Mouse (Mus musculus) heart, postnatal 14 days (tissue): ENCODE measurements around the gene Lhfpl5. TPM values are rescaled to one million over a fixed set of nuclear protein-coding genes. Genes with fewer than 3 reads are reported as not detected.
"Not testable (repeated sequence)": the region's sequence is repeated elsewhere in the genome, so short reads cannot be mapped to it uniquely, and the experiment has no call there.

Experiments
- DNase-seq, 2 experiments: peaks; one replicate each; pipeline ENCODE4 v3.0.0; 2021 to 2022
- intact Hi-C: fragments of 180-260 bp; cut with DNase I; formaldehyde crosslinking; loops from one replicate; pipeline ENCODE4 v1.15.1; 2025
- long read RNA-seq, 2 experiments: library from polyadenylated mRNA; stranded (forward); transcript quantifications; one replicate each; pipeline ENCODE4 v2.0.0; 2021
- total RNA-seq, 2 experiments: library from RNA; stranded (reverse); gene quantifications; 2 replicates each; pipeline ENCODE4 v1.2.3; 2021

The Lhfpl5 gene
- total RNA-seq = not detected
- long read RNA-seq, experiment 1 = 0 reads
- long read RNA-seq, experiment 2 = 0 reads

DNA sequence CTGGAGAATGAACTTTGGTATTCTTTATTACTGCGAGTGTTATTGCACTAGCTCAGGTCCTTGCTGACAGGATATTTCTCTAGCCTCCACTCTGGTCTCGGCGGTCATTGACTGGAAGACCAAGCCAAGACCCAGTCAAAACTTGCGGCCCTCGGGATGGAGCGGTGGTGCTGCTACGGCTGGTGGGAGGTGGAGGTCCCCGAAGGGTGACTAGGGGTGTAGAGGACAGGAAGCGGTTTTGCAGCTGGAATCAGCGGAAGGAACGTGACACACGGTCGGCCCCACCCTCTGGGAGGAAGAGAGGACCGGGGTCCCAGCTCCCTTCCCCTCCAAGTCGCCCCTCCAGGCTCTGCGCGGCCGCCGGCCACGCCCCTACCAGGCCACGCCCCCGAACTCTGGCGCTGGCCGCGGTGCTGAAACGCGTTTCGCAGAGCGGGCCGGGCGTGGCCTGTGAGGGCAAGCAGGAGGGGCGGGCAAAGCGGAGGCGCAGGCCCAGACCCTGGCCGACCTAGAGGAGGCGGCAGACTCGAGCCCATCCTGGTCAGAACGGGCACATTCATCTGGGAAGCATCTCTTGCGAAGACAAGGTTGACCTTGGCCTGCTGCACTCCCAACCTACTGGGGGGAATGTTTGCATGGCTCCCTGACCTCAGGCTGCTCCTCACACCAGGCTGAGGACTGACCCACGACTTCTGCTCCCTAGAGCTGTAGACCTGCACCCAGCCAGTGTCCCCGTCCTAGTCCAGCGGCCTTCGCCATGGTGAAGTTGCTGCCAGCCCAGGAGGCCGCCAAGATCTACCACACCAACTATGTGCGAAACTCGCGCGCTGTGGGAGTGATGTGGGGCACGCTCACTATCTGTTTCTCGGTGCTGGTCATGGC lies at the start of gene Lhfpl5:
TSS of gene Lhfpl5 (plus strand) at position 398 of the 882 bp plus-strand sequence.
- DNase-seq = peak; percentile 49 to 73

DNA sequence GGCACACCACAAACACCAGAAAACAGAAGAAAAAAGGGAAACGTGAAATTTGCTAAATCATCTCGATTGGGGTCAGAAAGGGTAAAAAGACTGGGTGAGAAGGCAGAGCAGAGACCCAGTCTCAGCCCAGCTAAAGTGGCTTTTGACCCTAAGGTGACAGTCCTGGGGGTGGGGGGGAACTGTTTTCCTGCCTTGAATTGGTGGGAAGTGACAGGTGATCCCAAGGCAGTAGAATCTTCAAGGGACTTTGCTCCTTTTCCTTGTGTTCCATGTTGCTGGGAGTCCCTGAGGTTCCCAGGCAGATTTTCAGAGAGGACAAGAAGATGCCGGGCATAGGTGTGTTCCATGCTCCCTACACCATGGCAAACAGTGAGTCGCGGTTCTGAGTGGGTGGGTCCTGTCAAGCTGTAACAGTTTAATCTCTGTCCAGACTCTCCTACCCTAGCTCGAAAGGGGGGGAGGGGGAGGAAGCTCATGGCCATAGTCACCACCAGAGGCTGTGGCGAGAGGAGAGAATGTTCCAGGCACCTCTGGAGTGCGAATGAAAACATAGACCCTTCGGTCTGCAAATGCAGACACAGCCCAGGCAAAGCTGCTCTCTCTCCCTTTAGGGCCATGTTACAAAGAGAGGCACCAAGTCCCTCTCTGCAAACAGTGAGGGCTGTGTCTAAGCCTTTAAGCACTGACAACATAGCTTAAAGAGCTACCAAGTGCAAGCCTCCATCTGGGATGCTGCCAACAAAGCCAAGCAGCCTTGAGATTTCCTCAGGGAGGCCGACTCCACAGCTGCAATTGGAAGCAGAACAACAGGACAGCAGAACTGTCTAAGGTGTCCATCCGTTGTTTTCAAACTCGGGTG lies 48.0 kb upstream of the Lhfpl5 start:
- no peak for DNase-seq
- intact Hi-C loops = loop anchor here (1.0 to 2.0 kb wide), 3 partner anchors 73 to 141 kb away; no protein-coding TSS in a partner anchor

More for the DNA sequence above, at the start of gene Lhfpl5:
- intact Hi-C loops = no loop called here

DNA sequence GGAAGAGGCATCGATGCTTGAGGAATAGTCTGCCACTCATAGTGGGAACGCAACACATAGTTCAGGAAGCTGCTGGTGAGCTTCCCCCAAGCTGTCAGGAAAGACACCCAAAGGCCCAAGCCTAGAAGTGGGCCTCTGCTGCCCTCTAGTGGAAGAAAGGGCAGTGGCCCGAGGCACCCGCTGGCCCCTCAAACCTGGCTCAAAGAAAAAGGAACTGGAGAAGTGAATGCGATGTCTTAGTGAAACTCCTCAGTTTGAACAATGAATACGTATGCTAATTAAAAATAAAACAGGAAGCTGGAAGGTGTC lies 47.4 kb upstream of the Lhfpl5 start:
- peak; percentile 88 to 94 for DNase-seq
- intact Hi-C loops = loop anchor here (1.0 to 2.0 kb wide), 2 partner anchors 73 to 121 kb away; no protein-coding TSS in a partner anchor

DNA sequence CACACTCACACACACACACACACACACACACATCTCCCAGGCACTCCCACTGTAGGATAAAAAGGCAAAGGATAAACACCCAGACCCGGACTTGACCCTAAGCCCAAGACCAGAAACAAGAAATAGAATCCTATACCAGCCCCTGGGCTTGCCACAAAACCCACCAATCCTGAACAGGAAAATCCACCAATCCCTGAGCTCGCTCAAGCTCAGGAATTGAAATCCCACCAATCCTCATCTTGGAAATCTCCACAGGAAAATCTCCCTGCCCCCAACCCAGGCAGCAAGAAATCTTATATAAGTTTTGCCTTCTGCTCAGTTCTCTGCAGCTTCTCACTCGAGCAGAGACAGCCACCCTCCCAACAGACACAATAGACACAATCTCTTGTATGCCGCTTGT lies 46.3 kb upstream of the Lhfpl5 start:
- no peak for DNase-seq
- intact Hi-C loops = loop anchor here (2.0 kb wide), 1 partner anchor 74 kb away; no protein-coding TSS in a partner anchor

DNA sequence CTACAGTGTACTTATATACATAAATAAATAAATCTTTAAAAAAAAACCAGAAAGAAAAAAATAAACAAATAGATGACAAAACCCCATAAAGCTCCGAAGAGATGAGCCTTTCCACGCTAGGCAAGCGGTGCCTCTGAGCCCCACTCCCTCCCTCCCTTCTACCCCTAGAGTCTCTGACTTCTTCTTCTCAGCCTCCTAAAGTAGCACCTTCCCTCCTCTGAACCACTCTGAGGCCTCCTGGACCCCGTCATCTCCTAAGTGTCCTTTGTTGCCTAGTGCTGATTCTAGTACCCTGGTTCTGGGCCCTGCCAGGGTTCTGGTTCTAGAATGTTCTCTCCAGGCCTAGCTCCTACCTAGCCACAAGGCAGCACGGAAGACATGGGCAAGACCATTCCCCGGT lies 44.9 kb upstream of the Lhfpl5 start, which contains the start of gene Armc12:
TSS of gene Armc12 (plus strand) at position 301 of the 400 bp plus-strand sequence.
- intact Hi-C loops = loop anchor here (5.0 kb wide), 1 partner anchor 323 kb away; the partner anchor contains the start of gene Def6
- no peak for DNase-seq

DNA sequence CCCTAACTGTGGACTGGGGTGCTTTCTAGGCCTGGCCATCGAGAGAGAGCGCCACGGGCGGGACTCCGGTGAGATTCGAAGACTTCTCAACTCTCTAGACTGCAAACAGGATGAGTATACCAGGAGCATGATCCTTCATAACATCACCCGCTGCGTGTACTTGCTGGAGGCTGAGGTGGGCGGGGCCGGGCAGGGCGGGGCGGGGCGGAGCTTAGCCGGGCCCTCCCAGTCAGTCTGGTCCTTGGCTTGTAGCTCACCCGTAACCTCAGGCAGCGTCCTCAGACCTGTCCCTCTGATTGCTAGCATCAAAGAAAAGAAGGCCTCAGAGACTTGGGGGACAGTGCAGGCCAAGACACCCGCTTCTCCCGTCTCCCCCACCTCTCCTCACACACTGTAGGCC lies 43.5 kb upstream of the Lhfpl5 start:
- no peak for DNase-seq

DNA sequence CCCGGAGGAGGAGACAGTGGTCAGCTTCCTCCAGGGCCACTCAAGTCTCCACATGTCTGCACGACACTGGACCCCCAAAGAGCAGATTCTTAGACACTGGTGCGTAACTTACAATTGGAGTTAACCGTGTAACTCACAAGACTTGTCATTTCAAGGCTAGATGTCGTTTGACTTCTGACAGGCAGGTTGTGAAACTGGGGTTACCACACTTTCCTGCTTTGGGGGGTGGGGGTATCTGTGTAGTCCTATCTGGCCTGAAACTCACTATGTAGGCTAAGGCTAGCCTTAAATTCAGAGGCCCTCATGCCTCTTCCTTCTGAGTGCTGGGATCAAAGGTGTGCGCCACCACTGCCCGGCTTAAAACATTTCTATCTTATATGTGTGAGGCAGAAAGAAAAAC lies 42.9 kb upstream of the Lhfpl5 start:
- intact Hi-C loops = loop anchor here (5.0 kb wide), 1 partner anchor 325 kb away; the partner anchor contains the start of gene Def6
- no peak for DNase-seq

More for the DNA sequence above, 43.5 kb upstream of the Lhfpl5 start:
- intact Hi-C loops = loop anchor here (5.0 kb wide), 1 partner anchor 325 kb away; the partner anchor contains the start of gene Def6

DNA sequence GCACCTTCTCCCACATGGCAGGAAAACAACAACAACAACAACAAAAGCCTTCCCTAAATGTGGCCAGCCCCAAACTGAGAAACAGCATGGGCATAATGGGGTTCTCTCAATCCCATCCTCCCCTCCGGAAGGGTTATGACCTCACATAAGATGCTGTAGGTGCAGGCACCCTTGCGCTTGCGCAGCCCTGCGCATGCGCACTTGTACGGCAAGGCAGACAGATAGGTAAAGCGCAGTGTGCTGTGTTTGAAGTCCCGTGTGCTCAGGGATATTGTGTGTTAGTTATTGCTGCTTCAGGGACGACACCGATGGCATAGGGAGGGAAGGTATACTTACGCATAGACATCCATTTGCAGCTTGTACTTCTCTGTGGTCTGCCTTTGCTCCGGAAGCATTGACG lies 42.1 kb upstream of the Lhfpl5 start:
- intact Hi-C loops = loop anchor here (5.0 kb wide), 1 partner anchor 326 kb away; the partner anchor contains the start of gene Def6
- no peak for DNase-seq

DNA sequence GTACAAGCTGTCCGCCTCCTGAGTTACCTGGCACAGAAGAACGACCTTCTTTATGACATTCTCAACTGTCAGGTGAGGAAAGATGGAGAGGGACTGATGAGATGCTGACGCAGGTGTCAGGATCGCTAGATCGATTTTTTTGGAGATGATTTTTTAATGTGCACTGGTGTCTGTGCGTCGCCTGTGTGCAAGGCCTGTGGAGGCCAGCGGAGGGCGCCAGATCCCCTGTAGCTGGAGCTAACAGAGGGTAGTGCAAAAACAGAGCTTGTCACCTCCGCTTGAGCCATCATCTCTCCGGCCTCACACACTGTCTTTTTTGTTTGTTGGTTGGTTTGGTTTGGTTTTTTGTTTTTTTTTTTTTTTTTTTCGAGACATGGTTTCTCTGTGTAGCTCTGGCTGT lies 37.6 kb upstream of the Lhfpl5 start:
- DNase-seq = no peak
- intact Hi-C loops = no loop called here

DNA sequence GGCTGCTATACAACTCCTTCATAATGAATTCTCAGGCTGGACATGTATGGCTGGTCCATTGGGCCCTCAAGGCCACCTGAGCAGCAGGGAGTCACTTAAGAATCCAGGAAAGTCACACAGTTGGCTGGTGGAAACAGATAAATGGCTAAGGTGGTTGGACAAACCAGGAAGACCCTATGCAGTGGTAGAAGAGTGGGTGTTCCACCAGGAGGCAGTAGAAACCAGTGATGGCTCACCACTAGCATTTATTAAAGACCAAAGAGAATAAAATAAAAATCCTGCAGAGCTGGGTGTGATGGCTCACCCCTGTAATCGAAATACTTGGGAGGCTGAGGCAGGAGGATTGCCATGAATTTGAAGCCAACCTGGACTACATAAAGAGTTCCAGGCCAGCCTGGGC lies 28.5 kb upstream of the Lhfpl5 start:
- no peak for DNase-seq
- intact Hi-C loops = no loop called here

DNA sequence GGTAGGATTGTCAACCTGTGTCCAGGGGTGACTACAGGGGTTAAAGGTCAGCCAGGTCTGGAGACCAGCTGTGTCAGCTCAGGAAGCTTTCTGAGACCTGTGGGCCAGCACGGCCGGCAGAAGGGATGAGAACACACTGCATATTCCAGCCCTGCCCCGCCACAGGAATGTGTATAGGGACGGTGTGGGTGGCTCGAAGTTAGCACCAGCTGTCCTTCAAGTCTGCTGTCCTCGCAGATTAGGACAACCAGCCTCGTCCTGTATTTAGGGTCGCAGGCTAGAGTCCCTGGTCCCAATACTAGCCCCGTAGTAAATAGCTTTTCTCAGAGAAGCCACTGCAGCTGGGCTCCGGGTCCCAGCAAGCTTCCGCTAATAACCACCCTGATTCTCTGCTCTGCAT lies 26.9 kb upstream of the Lhfpl5 start:
- intact Hi-C loops = no loop called here
- no peak for DNase-seq

DNA sequence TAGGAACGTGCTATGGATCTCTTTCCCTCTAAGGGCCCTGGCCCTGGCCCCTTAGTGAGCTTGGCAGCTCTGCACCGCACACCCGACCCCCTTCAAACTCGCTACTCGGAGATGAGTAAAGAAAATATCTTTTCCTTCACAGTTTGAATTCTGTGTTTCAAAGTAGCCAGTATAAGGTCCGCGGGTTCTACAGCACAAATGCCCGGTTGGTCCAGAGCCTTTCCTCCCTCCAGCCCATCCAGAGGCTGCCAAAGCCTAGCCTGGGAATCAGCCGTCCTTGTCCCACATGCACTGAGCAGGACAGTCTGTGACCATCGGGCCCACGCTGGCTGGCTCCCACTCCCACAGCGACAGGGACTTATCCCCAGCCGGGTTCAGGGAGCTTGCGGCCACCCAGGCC lies 26.3 kb upstream of the Lhfpl5 start, which contains the start of gene Clpsl2:
TSS of gene Clpsl2 (plus strand) at position 301 of the 400 bp plus-strand sequence.
- intact Hi-C loops = no loop called here
- DNase-seq = no peak

DNA sequence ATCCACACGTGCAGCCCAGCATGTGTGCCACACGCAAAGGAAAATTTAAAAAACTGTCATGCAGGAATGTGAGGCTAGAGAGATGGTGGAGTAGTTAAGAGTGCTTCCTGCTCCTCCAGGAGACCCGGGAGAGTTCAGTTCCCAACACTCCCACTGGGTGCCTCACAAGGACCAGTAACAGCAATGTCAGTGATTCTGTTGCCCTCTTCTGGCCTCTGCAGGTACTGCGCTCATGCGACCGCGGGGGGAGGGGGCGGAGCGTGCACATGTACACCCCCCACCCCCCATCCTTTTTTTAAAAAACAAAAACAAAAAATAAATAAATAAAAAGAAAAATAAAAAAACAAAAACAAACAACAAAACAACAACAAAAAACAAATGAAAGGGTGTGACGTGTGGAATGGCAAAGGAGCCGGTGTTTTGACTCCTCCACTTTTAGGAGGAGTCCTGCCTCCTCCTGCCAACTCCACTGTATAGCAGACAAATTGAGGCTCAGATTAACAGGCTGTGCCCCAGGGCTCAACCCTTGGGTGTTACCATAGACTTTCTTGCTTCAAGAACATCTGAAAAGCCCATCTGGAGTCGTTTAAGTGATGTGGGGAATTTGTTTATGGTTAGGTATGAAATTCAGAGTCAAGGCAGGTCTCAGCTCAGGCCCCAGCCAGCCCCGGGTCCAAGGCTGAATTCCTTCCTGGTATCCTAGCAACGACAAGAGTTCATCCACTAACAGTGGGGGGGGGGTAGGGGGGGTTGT lies 22.2 kb upstream of the Lhfpl5 start:
- DNase-seq = peak; percentile 70 to 83
- intact Hi-C loops = loop anchor here (5.0 kb wide), 1 partner anchor 94 kb away; no protein-coding TSS in a partner anchor

DNA sequence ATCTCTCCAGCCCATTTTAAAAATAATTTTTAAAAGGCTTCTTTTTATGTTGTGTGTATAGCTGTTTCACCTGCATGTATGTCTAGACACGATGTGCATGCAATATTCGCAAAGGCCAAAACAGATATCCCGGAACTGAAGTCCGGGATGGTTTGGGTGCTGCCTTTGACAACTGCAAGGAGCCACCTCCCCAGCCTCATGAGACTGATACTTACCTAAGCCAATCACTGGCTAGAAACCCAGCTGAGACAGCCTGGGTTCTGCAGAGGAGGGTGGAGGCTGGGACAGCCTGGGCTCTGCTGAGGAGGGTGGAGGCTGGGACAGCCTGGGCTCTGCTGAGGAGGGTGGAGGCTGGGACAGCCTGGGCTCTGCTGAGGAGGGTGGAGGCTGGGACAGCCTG lies 21.4 kb upstream of the Lhfpl5 start:
- intact Hi-C loops = loop anchor here (5.0 kb wide), 1 partner anchor 93 kb away; no protein-coding TSS in a partner anchor
- not testable (repeated sequence) for DNase-seq

DNA sequence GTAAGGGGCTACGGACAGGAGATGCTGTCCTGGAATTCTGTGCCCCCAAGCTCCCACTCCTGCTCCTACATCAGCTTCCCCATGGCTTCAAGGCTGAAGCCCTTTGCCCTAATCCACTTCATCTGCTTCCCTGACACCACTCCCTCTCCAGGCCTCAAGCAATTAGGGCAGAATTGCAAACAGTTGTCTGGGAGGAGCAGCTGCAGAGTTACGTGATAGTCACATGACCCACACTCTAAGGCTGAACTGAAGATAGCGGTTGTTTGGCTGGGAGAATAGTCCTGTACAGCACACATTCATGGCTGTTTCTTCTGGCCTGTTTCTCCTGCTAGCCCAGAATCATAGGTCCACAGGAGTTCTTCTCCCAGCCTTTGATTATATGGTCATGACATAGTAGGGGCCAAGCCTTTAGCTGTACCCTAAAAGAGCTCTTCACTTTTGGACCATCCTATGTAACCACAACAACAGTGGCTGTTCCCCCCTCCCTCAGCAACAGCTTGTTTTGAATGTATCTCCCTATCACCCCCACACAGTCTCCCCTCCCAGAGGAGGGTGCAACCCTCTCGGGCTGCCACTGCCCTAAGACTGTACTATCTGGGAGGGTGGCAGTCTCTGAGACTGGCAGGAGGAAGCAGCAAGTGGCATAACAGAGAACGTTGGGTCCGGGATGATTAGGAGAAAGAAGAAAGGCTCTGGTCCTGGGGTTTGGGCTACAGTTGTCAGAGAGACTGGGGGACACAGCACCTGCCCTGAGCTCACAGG lies 18.6 kb upstream of the Lhfpl5 start:
- intact Hi-C loops = no loop called here
- DNase-seq = no peak

DNA sequence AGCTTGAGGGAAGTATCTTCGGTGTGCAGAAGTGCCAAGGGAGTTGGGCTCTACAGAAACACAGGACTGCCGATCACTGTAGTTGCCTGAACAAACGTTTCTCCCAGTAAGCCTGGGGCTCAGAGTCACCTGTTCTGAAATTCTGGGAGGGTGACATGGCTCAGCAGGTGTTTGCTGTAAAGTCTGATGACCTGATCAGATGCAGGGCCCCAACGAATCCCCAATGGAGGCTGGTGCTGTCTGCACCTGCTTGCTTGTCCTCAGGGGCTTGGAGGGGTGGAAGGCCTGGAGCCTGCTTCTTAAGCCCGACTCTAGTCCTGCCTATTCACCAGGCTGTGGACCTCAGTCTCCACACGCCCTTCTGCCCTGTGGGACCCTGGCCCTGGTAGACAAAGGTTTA lies 17.7 kb upstream of the Lhfpl5 start:
- DNase-seq = no peak
- intact Hi-C loops = no loop called here

DNA sequence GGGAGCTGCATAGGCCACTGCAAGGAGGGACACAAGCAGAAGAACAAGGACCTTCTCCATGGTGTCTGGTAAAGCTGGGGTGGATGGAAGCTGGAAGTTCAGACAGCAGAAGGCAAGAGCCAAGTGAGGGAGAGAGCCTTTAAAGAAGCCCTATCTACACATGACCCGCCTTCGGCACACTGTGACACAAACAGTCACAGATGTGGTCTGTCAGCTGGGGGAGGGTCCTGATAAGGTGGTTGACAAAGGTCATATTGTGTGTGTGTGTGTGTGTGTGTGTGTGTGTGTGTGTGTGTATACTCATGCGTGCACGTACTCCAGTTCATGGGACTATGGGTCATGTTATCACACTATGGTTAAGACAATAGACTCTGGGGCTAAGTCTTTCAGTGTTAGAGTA lies 14.8 kb upstream of the Lhfpl5 start, which contains the start of gene Clps:
TSS of gene Clps (minus strand) at position 169 of the 400 bp plus-strand sequence.
- intact Hi-C loops = no loop called here
- DNase-seq = no peak

DNA sequence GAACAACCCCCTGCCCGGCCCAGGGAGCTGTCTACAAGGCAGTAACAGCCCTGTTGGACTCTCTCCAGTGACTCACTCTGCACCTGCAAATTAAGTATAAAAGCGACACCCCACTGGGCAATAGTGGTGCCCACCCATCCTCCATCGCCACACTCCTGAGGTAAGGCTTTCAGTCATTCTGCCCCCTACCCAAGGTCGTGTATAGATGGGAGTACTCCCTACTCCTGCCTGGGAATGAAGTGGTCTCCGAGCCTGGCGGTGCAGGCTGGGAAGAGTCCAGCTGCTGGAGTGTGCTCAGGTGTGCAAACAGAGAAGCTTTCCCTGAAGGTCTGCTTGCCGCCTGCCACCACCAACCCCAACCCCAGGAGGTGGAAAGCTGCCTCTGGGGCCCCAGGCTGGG lies 13.8 kb upstream of the Lhfpl5 start:
- intact Hi-C loops = no loop called here

DNA sequence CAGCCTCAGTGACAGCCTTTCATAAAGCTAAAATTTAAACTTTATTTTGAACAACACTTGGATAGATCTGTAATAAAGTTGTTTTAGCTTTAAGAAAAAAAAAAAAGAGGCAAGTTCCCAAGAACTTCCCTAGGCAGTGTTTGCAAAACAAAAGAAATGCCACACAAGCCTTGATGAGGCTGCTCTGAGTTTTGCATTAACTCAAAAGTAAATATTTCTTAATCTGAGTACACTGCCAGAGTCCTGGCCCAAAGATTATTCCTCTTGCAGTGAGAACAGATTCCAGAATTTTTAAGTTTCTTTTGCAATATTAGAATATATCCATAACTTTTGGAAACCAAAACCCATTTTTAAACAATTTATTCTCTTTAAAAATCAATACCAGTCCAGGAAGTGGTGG lies 10.3 kb upstream of the Lhfpl5 start:
- no peak for DNase-seq
- intact Hi-C loops = no loop called here

More for the DNA sequence above, 13.8 kb upstream of the Lhfpl5 start:
- no peak for DNase-seq
